Mouse (Mus musculus) adrenal gland, postnatal 4 days (tissue): ENCODE measurements around the gene Dcaf6. TPM values are rescaled to one million over a fixed set of nuclear protein-coding genes. Genes with fewer than 3 reads are reported as not detected.
"Not testable (repeated sequence)": the region's sequence is repeated elsewhere in the genome, so short reads cannot be mapped to it uniquely, and the experiment has no call there.

Experiments
- DNase-seq, 2 experiments: peaks; one replicate each; pipeline ENCODE4 v3.0.0; 2021 to 2022; ENCODE audit warnings: low spot score in 2 of 2, mixed read lengths in 2 of 2
- total RNA-seq, 2 experiments: library from RNA; stranded (reverse); gene quantifications; 2 replicates each; pipeline ENCODE4 v1.2.3; 2021

The Dcaf6 gene
- total RNA-seq, 2 experiments from 2014 or later: 40.9 to 42.9 TPM

- DNase-seq: no peak
Measured at GRCm38 (mm10) chr1:165426254-165426653, 34.0 kb downstream of the Dcaf6 start.

- DNase-seq: no peak
Measured at GRCm38 (mm10) chr1:165421357-165421915, 38.8 kb downstream of the Dcaf6 start.

- no peak for DNase-seq
Measured at GRCm38 (mm10) chr1:165396401-165396805, 63.9 kb downstream of the Dcaf6 start.

- DNase-seq: no peak
Measured at GRCm38 (mm10) chr1:165395940-165396339, 64.3 kb downstream of the Dcaf6 start.

- DNase-seq: no peak
Measured at GRCm38 (mm10) chr1:165394836-165395235, 65.4 kb downstream of the Dcaf6 start.

GRCm38 (mm10) chr1:165393033-165393432 is 67.2 kb downstream of the Dcaf6 start:
- DNase-seq: no peak

GRCm38 (mm10) chr1:165388716-165389115 is 71.6 kb downstream of the Dcaf6 start:
- DNase-seq: no peak

- no peak for DNase-seq
Measured at GRCm38 (mm10) chr1:165386525-165386923, 73.8 kb downstream of the Dcaf6 start.

GRCm38 (mm10) chr1:165385810-165386524 is 74.3 kb downstream of the Dcaf6 start:
- no peak for DNase-seq

- no peak for DNase-seq
Measured at GRCm38 (mm10) chr1:165373839-165374238, 86.4 kb downstream of the Dcaf6 start.

- DNase-seq: no peak
Measured at GRCm38 (mm10) chr1:165370990-165371389, 89.3 kb downstream of the Dcaf6 start.

- no peak for DNase-seq
Measured at GRCm38 (mm10) chr1:165365057-165365456, 95.2 kb downstream of the Dcaf6 start.

- no peak for DNase-seq
Measured at GRCm38 (mm10) chr1:165363271-165363670, 97.0 kb downstream of the Dcaf6 start.

GRCm38 (mm10) chr1:165356347-165356746 is 103.9 kb downstream of the Dcaf6 start:
- DNase-seq: no peak

GRCm38 (mm10) chr1:165348627-165349026 is 111.6 kb downstream of the Dcaf6 start:
- DNase-seq: no peak

- no peak for DNase-seq
Measured at GRCm38 (mm10) chr1:165344453-165344852, 115.8 kb downstream of the Dcaf6 start.

- no peak for DNase-seq
Measured at GRCm38 (mm10) chr1:165342126-165342525, 118.1 kb downstream of the Dcaf6 start.

- no peak for DNase-seq
Measured at GRCm38 (mm10) chr1:165332797-165333196, 127.5 kb downstream of the Dcaf6 start.

GRCm38 (mm10) chr1:165330859-165331258 is 129.4 kb downstream of the Dcaf6 start:
- DNase-seq: no peak

- not testable (repeated sequence) for DNase-seq
Measured at GRCm38 (mm10) chr1:165328384-165329289, 131.6 kb downstream of the Dcaf6 start.

GRCm38 (mm10) chr1:165327831-165328230 is 132.4 kb downstream of the Dcaf6 start:
- no peak for DNase-seq

GRCm38 (mm10) chr1:165327370-165327769 is 132.9 kb downstream of the Dcaf6 start:
- no peak for DNase-seq
